ENCODE assay signal across 1 mouse cellular context in the genomic region with DNA sequence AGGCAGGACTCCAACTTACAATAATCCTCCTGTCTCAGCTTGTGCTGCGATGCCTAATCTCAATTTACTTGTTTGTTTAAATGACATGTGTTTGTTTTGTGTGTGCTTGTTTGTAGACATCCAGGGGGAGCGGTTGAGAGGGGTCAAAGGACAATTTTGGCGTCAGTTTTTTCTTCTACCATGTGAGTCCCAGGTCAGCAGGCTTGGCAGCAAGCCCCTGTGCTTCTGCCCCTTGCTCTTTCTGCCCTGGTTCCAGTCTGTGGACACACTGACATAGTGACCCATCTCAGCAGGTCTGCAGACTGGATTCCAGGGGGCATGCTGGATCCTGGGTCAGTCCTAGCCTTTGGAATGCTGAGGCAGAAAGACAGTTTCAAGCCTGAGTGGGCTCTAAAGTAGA.
TF ChIP-seq lines count a peak whose summit lies in the region.

No protein-coding gene starts in this region.

TF ChIP-seq in MEL, 35 proteins besides CTCF, POLR2A, EP300 and RAD21:
- TF ChIP-seq MYC (IDR thresholded peaks at IDR 0.05; ENCODE audit: low read depth, low read length) (0 out of 2 replicates have a peak, but pooled peaks have one; percentile 5), POLR2AphosphoS5 (IDR thresholded peaks at IDR 0.05; ENCODE audit: borderline replicate concordance, low read depth, low read length) (no peak), MAX (IDR thresholded peaks at IDR 0.05; ENCODE audit: low read length) (no peak), MEF2A (IDR thresholded peaks at IDR 0.05; ENCODE audit: extremely low read depth, insufficient replicate concordance, low read depth, low read length, poor library complexity, severe bottlenecking) (0 out of 2 replicates have a peak, but pooled peaks have one; percentile 1)
